In genomic region chr15:7090211-7090765, GRCm38 (mm10) we compare ENCODE assay signal across 7 mouse cellular contexts. TPM values are rescaled to one million over a fixed set of nuclear protein-coding genes. Genes with fewer than 3 reads are reported as not detected.
DNase-seq lines count a peak whose midpoint lies in the region; ATAC-seq and TF ChIP-seq lines count a peak whose summit lies in the region.

TSS of gene Lifr (plus strand) at chr15:7090614.

- H3K9ac ChIP-seq in midbrain, embryonic 14.5 days (replicated peaks; ENCODE audit: low read length), result no peak within 1 kb of the TSS
- H3K9ac ChIP-seq in midbrain, embryonic 16.5 days (ENCODE audit: low read depth, low read length), result no peak within 1 kb of the TSS
- no peak within 1 kb of the TSS for H3K9ac ChIP-seq in embryonic facial prominence, embryonic 14.5 days (ENCODE audit: low read depth, low read length)
- H3K9ac ChIP-seq in hindbrain, embryonic 11.5 days (ENCODE audit: low read depth, low read length), result no peak within 1 kb of the TSS
- H3K9ac ChIP-seq in liver, postnatal 0 days (replicated peaks), result no peak within 1 kb of the TSS

- no peak for TF ChIP-seq CTCF in liver, postnatal 0 days (IDR thresholded peaks at IDR 0.05; ENCODE audit: low read depth)

- H3K27ac ChIP-seq in midbrain, embryonic 14.5 days (replicated peaks; ENCODE audit: low read depth, low read length), result no peak within 1 kb of the TSS
- no peak within 1 kb of the TSS for H3K27ac ChIP-seq in midbrain, embryonic 16.5 days (ENCODE audit: low read length)
- H3K27ac ChIP-seq in embryonic facial prominence, embryonic 14.5 days (replicated peaks; ENCODE audit: low read depth, low read length), result no peak within 1 kb of the TSS
- no peak within 1 kb of the TSS for H3K27ac ChIP-seq in hindbrain, embryonic 11.5 days (ENCODE audit: low read depth, low read length)
- 0 out of 2 replicates have a peak within 1 kb of the TSS, but pooled peaks have one; percentile 23 for H3K27ac ChIP-seq in liver, postnatal 0 days (ENCODE audit: low read depth)

- 69% methylated on average over 8 of the region's 8 CpGs for WGBS in midbrain, embryonic 14.5 days
- WGBS in midbrain, embryonic 16.5 days, result 67% methylated on average over 8 of the region's 8 CpGs
- 62% methylated on average over 8 of the region's 8 CpGs for WGBS in embryonic facial prominence, embryonic 14.5 days
- 80% methylated on average over 8 of the region's 8 CpGs for WGBS in hindbrain, embryonic 11.5 days
- 77% methylated on average over 8 of the region's 8 CpGs for WGBS in liver, postnatal 0 days (ENCODE audit: insufficient replicate concordance)

- no peak for DNase-seq in midbrain, embryonic 14.5 days
- peak; percentile 72 for DNase-seq in embryonic facial prominence, embryonic 14.5 days (ENCODE audit: low spot score)
- DNase-seq in hindbrain, embryonic 11.5 days (ENCODE audit: low spot score), result no peak
- no peak for DNase-seq in liver, postnatal 0 days
- no peak for DNase-seq in embryo, embryonic 9.5 days (ENCODE audit: extremely low spot score)
- DNase-seq in cerebellum, adult 9-10 months, result no peak

- H3K9me3 ChIP-seq in midbrain, embryonic 14.5 days (ENCODE audit: control insufficient read depth, low read length), result no peaks in the 10 kb centered on the region
- no peaks in the 10 kb centered on the region for H3K9me3 ChIP-seq in midbrain, embryonic 16.5 days (replicated peaks; ENCODE audit: control insufficient read depth, low read length, poor library complexity, severe bottlenecking)
- H3K9me3 ChIP-seq in embryonic facial prominence, embryonic 14.5 days (ENCODE audit: control insufficient read depth, low read length), result no peaks in the 10 kb centered on the region
- H3K9me3 ChIP-seq in hindbrain, embryonic 11.5 days (ENCODE audit: control insufficient read depth, low read length), result no peaks in the 10 kb centered on the region
- H3K9me3 ChIP-seq in liver, postnatal 0 days (ENCODE audit: low read length), result no peaks in the 10 kb centered on the region

- H3K4me1 ChIP-seq in midbrain, embryonic 14.5 days (ENCODE audit: control insufficient read depth, insufficient read depth, low read length), result no peaks in the 10 kb centered on the region
- no peaks in the 10 kb centered on the region for H3K4me1 ChIP-seq in midbrain, embryonic 16.5 days (ENCODE audit: control insufficient read depth, insufficient read depth, low read length)
- H3K4me1 ChIP-seq in embryonic facial prominence, embryonic 14.5 days (ENCODE audit: control insufficient read depth, insufficient read depth, low read length), result no peaks in the 10 kb centered on the region
- no peaks in the 10 kb centered on the region for H3K4me1 ChIP-seq in hindbrain, embryonic 11.5 days (replicated peaks; ENCODE audit: control insufficient read depth, insufficient read depth, low read length)
- H3K4me1 ChIP-seq in liver, postnatal 0 days (ENCODE audit: insufficient read depth), result peaks cover 30% of the 10 kb centered on the region

- H3K27me3 ChIP-seq in midbrain, embryonic 14.5 days (ENCODE audit: control insufficient read depth, insufficient read depth, low read length), result no peaks in the 10 kb centered on the region
- peaks cover 3% of the 10 kb centered on the region for H3K27me3 ChIP-seq in midbrain, embryonic 16.5 days (ENCODE audit: control insufficient read depth, insufficient read depth, low read depth, low read length)
- H3K27me3 ChIP-seq in embryonic facial prominence, embryonic 14.5 days (replicated peaks; ENCODE audit: control insufficient read depth, insufficient read depth, low read length), result no peaks in the 10 kb centered on the region
- no peaks in the 10 kb centered on the region for H3K27me3 ChIP-seq in hindbrain, embryonic 11.5 days (ENCODE audit: control insufficient read depth, insufficient read depth, low read length)
- H3K27me3 ChIP-seq in liver, postnatal 0 days (ENCODE audit: insufficient read depth, low read length), result no peaks in the 10 kb centered on the region

- H3K36me3 ChIP-seq in midbrain, embryonic 14.5 days (ENCODE audit: control insufficient read depth, insufficient read depth, low read length), result no peaks in the 10 kb centered on the region
- H3K36me3 ChIP-seq in midbrain, embryonic 16.5 days (ENCODE audit: control insufficient read depth, insufficient read depth, low read length), result no peaks in the 10 kb centered on the region
- H3K36me3 ChIP-seq in embryonic facial prominence, embryonic 14.5 days (ENCODE audit: control insufficient read depth, insufficient read depth, low read length), result no peaks in the 10 kb centered on the region
- H3K36me3 ChIP-seq in hindbrain, embryonic 11.5 days (ENCODE audit: control insufficient read depth, insufficient read depth, low read length), result no peaks in the 10 kb centered on the region
- H3K36me3 ChIP-seq in liver, postnatal 0 days (replicated peaks; ENCODE audit: insufficient read depth, low read length), result no peaks in the 10 kb centered on the region

- H3K4me2 ChIP-seq in midbrain, embryonic 14.5 days (ENCODE audit: low read length), result no peak within 1 kb of the TSS
- no peak within 1 kb of the TSS for H3K4me2 ChIP-seq in midbrain, embryonic 16.5 days (ENCODE audit: low read length)
- no peak within 1 kb of the TSS for H3K4me2 ChIP-seq in embryonic facial prominence, embryonic 14.5 days (ENCODE audit: low read depth, low read length)
- H3K4me2 ChIP-seq in hindbrain, embryonic 11.5 days (replicated peaks; ENCODE audit: low read depth, low read length), result no peak within 1 kb of the TSS
- no peak within 1 kb of the TSS for H3K4me2 ChIP-seq in liver, postnatal 0 days (ENCODE audit: low read depth, low read length)

- ATAC-seq in midbrain, embryonic 14.5 days (ENCODE audit: low FRiP score, low TSS enrichment), result no peak
- ATAC-seq in midbrain, embryonic 16.5 days, result no peak
- ATAC-seq in embryonic facial prominence, embryonic 14.5 days (ENCODE audit: low read depth), result peak; percentile 75; the same call in 1 of the 2 replicates
- ATAC-seq in hindbrain, embryonic 11.5 days (ENCODE audit: low FRiP score), result no peak
- ATAC-seq in liver, postnatal 0 days, result no peak

- H3K4me3 ChIP-seq in midbrain, embryonic 14.5 days (replicated peaks; ENCODE audit: low read depth, low read length), result no peak within 1 kb of the TSS
- H3K4me3 ChIP-seq in midbrain, embryonic 16.5 days (ENCODE audit: low read depth, low read length), result no peak within 1 kb of the TSS
- H3K4me3 ChIP-seq in embryonic facial prominence, embryonic 14.5 days (ENCODE audit: low read depth, low read length), result no peak within 1 kb of the TSS
- H3K4me3 ChIP-seq in hindbrain, embryonic 11.5 days (ENCODE audit: low read depth, low read length), result no peak within 1 kb of the TSS
- no peak within 1 kb of the TSS for H3K4me3 ChIP-seq in liver, postnatal 0 days (ENCODE audit: low read depth, low read length)

- TF ChIP-seq EP300 in liver, postnatal 0 days (IDR thresholded peaks at IDR 0.05; ENCODE audit: low read depth), result no peak

RNA-seq across cellular contexts. Expression of gene Lifr, which starts in this region (rescaled TPM):
- polyA plus RNA-seq in midbrain, embryonic 14.5 days (2014; fragmentation: Nextera tagmentation; extraction: Ambion mirVana), result 11.8 and 17.5 TPM in 2 replicates
- 8.0 and 9.5 TPM in 2 replicates for polyA plus RNA-seq in midbrain, embryonic 16.5 days (2015; fragmentation: Nextera tagmentation; extraction: Ambion mirVana)
- polyA plus RNA-seq in embryonic facial prominence, embryonic 14.5 days (2014; fragmentation: Nextera tagmentation; extraction: Ambion mirVana), result 39.2 and 40.4 TPM in 2 replicates
- polyA plus RNA-seq in hindbrain, embryonic 11.5 days (2014; fragmentation: Nextera tagmentation; extraction: Ambion mirVana), result 20.1 and 24.9 TPM in 2 replicates
- 49.1 and 51.4 TPM in 2 replicates for polyA plus RNA-seq in liver, postnatal 0 days (2015; fragmentation: Nextera tagmentation; extraction: Ambion mirVana)
